Mouse (Mus musculus): ENCODE measurements around the gene Pawr. TPM values are rescaled to one million over a fixed set of nuclear protein-coding genes. Genes with fewer than 3 reads are reported as not detected.

The Pawr gene
- polyA plus RNA-seq, 1 experiment = 3.9 TPM

DNA sequence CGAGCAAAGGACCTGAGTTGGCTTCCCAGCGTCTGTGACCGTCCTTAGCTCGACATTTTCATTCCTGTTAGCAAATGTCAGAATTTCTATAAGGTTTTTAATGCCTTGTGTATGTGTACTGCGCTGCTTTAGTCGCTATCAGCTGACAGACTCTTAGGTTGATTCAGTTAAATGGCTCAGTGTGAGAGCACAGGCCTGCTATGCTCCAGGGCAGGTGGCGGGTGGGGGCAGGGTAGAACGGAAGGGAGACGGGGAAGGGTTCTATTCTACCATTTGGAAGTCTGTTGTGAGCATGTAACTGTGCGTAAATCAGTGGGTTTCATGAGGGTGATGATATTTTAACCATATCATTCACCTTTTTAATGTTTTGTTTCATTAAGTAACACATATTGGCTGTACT, 21.0 kb downstream of the Pawr start:
- DNase-seq (ENCODE audit: extremely low spot score in 1 of 2, low spot score in 1 of 2) = no peak

DNA sequence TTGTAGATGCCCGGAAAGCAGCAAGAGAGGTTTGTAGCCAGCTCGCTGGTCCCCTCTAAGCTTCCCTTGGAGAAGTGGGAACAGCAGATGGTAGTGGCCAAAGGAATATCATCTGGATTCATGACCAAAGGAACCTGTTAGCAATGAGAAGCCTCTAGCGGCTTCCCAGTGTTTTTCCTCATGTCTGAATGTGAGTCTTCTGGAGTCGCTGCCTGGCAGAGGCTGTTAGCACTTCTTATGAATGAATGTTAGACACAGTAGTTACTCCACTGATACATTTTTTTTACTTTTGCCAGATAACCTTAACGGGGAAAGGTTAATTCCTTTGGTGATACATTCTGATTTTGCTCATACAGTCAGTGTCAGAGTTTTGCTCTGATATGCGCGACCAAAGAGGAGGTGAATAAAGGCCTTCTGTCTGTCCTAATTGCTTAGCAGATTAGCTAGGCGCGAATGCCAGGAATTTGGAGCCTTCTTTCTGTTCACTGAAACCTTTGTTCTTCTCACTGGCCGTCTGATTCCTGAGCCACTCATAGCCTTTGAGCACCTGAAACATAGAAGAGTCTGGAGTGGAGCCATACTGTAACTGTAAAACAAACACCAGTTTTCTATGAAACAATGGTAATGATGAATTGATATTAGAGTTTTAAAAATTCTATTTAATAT, 22.9 kb downstream of the Pawr start:
- DNase-seq (ENCODE audit: extremely low spot score in 1 of 2, low spot score in 1 of 2) = no peak

GRCm38 (mm10) chr10:108355392-108355775, 23.5 kb downstream of the Pawr start:
- no peak for DNase-seq (ENCODE audit: extremely low spot score in 1 of 2, low spot score in 1 of 2)

DNA sequence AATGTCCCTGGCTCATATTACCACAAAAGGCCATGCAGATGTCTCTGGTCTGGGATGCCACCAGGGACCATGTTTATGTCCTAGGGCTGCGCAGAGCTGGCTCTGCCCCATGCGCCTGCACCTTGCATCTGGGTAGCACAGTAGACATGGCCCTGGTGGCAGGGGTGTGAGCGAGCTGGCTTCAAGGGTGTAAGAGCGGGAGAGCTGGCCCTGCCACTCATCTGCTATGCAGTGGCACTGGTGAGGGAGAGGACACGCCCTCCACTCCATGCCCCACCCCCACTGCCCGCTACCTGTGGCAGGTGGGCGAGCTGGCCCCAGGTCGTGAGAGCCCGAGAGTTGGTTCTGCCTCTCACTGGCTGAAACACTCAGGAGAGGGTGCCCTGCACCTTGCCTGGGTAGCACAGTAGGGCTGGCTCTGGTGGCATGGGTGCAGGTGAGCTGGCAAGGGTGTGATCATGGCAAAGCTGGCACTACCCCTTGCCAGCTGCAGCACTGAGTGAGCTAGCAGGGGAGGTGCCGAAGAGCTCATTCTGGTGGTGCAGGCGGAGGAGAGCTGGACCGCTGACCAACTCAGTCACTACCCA, 24.8 kb downstream of the Pawr start:
- DNase-seq (ENCODE audit: extremely low spot score in 1 of 2, low spot score in 1 of 2) = no peak

- no peak for DNase-seq (ENCODE audit: extremely low spot score in 1 of 2, low spot score in 1 of 2)
Measured at GRCm38 (mm10) chr10:108359974-108360373, 28.1 kb downstream of the Pawr start.

DNA sequence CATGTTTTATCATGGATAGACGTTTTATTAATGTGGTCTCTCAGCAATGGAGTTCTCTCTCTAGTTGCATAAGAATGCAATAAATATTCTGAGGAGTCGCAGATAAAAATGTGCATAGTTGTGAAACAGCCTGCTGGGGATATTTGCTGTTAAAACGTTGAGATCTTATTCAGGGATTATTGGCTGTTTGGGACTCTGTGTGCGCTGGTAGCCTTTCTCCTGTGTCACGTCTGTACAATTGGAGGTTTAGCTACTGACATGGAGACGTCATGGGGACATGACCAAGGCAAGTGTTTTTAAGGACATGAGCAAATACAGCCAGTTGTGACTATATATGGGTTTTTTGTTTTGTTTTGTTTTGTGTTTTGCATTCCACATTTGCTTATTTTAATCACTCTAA, 28.9 kb downstream of the Pawr start:
- no peak for DNase-seq (ENCODE audit: extremely low spot score in 1 of 2, low spot score in 1 of 2)

DNA sequence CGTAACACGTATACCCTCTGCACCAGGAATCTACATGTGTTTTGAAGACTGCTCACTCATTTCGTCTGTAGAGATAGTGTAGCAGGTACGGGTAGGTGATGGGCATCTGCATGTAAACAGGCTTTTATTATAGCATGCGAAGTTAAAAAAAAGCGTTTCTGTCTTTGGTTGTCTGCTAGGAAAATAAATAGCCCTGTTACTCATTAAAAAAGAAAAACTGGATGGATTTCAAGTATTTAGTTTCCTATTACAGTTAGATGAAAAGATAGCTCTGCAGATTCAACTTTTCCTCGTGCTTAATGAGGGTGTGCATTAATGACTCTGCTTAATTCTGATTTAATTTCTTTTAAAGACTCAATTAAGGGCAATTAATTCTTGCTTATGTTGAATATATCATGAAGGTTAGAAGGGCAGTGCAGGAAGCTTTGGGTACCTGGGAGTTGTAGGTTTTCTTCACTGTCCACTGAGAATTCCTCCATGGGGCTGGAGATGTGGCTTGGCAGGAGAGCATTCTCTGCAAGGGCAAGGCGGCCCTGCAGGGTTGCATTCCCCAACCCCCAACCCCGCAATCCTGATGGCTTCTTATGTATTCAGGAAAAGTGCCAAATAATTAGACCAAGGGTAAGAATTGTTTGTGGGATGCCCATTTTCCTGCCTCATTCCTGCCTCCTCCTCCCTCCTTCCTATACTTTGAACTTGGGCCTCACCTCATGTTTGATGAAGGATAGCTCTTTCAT, 29.7 kb downstream of the Pawr start:
- no peak for DNase-seq (ENCODE audit: extremely low spot score in 1 of 2, low spot score in 1 of 2)

DNA sequence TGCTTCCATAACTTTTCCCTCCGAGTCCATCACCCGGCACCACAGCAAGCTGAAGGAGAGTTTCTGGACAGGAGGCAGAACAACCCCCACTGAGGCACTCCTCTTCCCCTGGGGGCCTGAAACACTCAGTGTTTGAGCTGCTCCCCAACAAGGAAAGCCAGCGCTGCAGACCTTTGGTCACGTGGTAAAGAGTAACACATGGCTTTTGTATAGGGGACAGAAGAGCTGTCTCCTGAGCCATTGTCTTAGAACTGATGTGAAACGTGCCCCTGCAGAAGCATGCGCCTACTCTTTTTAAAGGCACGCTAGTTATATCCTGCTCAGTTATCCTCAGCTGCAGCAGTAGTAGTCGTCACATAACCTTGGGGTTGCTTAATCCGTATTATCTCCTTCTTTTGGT, 32.0 kb downstream of the Pawr start:
- DNase-seq (ENCODE audit: extremely low spot score in 1 of 2, low spot score in 1 of 2) = no peak

GRCm38 (mm10) chr10:108364946-108365719, 33.2 kb downstream of the Pawr start:
- no peak for DNase-seq (ENCODE audit: extremely low spot score in 1 of 2, low spot score in 1 of 2)

GRCm38 (mm10) chr10:108366251-108366650, 34.3 kb downstream of the Pawr start:
- no peak for DNase-seq (ENCODE audit: extremely low spot score in 1 of 2, low spot score in 1 of 2)

- no peak for DNase-seq (ENCODE audit: extremely low spot score in 1 of 2, low spot score in 1 of 2)
Measured at GRCm38 (mm10) chr10:108368358-108368757, 36.4 kb downstream of the Pawr start.

DNA sequence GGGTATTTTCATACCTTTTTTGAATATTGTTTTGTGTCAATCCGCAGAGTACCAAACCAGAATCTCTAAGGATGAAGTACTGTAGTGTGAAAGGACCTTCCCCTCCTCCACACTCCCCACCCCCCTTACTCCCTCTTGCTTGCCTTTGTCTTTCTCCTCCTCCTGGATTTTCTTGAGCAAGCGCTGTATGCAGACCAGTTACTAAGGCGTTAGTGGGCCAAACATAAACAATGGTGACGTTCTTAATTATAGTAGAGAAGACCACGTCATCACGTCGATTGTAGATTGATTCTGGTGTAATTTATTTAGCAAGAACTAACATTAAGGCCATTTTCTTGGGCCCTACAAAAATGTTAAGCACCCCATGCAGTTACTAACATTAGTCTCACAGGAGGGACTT, 40.3 kb downstream of the Pawr start:
- DNase-seq (ENCODE audit: extremely low spot score in 1 of 2, low spot score in 1 of 2) = no peak

GRCm38 (mm10) chr10:108372858-108373257, 40.9 kb downstream of the Pawr start:
- DNase-seq (ENCODE audit: extremely low spot score in 1 of 2, low spot score in 1 of 2) = no peak

DNA sequence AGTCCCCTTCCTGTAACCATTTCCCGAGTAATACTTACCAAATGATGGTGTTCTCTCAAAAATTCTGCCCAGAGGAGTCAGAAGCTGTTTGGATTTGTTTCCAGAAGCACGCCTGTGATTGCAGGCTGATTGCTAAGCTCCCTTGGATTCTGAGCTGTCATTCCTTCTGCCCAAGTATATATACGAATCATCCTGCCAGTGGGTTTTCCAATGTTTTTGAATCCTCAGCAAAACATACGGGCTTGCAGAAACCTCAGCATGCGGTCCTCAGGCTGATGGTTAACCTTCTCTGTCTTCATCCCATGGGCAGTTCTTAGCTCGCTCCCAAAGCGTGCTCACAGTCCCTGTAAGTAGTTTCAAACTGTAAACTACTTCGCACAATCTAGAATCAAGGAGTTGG, 43.9 kb downstream of the Pawr start:
- no peak for DNase-seq (ENCODE audit: extremely low spot score in 1 of 2, low spot score in 1 of 2)

DNA sequence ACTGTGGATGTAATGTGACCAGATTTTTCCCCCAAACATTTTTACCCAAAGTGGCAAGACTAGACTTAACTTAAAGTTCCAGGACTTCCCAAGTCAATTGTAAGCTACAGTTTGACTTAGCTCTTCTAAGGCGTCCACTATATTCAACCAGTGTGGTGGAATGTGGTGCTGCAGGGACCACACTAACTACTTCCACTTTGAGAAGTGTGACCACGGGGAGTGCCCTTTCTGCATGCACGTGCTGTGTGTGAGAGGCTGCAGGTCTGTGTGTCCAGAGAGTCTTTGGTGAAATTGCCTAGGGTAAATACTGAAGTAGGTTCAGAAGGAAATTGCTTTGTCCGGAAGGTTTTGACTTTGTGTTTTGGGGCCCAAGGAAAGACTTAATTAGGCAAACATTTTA, 44.4 kb downstream of the Pawr start:
- DNase-seq (ENCODE audit: extremely low spot score in 1 of 2, low spot score in 1 of 2) = no peak

- no peak for DNase-seq (ENCODE audit: extremely low spot score in 1 of 2, low spot score in 1 of 2)
Measured at GRCm38 (mm10) chr10:108377369-108377768, 45.4 kb downstream of the Pawr start.

DNA sequence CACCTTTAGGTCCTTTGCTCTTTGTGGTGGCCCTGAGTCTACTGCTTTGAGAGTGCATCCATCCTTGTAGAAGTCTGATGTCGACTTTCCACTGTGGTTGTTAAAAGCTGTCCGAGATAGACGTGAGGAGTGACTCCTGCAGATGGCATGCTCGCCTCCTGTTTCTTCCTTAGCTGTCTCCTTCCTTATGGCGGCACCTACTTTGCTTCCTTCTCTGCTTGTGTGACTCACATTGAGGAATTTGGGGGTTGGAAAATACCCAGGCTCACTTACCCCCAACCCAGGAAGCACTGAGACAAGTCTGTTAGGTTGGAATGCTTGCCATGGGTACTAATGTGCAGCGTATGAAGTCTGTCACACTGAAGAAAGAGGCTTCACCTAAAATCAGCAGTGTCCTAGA, 46.1 kb downstream of the Pawr start:
- DNase-seq (ENCODE audit: extremely low spot score in 1 of 2, low spot score in 1 of 2) = peak in 1 of 2 experiments; percentile 16

- DNase-seq (ENCODE audit: extremely low spot score in 1 of 2, low spot score in 1 of 2) = no peak
Measured at GRCm38 (mm10) chr10:108378479-108378878, 46.6 kb downstream of the Pawr start.

DNA sequence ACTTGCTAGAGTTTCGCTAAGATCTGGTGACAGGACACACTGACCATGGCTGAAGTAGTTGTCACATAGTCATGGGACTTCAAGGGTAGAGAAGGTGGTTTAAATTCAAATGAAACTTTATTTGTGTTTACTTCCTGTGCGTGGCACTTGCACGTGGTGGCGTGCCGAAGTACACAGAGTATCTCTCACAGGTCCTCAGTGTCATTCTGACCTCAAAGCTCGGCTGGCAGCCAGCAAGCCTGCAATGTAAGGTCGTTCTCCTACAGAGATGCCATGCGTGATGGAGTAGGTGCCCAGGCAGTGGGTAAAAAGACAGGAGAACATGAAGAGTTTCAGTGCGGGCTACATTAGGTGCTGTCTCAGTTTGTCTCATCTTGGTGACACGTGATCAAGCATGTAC, 48.8 kb downstream of the Pawr start:
- DNase-seq (ENCODE audit: extremely low spot score in 1 of 2, low spot score in 1 of 2) = no peak

DNA sequence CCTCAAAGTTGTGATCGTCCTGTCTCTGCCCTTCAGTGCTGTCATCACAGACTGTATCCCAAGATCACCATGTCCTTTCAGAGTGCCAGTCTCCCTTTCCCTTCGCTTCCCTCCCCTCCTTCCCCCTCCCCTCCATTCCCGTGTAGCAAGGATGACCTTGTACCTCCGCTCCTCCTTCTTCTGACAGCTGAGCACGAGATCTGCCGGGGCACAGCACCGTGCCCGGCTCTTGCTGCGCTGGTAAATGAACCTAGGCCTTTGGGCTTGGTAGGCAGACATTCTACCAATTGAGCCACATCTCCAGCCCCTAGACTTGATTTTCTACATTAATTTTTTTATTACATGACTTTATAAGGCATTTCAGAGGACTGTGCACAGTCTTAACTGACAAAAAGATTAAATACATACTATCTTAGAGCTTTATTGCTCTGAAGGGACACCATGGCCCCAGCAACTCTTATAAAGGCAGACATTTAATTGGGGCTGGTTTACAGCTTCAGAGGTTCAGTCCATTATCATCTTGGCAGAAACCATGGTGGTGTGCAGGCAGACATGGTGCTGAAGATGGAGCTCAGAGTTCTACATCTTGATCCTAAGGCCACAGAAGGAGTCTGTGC, 52.3 kb downstream of the Pawr start:
- DNase-seq (ENCODE audit: extremely low spot score in 1 of 2, low spot score in 1 of 2) = no peak

GRCm38 (mm10) chr10:108385480-108385955, 53.6 kb downstream of the Pawr start:
- DNase-seq (ENCODE audit: extremely low spot score in 1 of 2, low spot score in 1 of 2) = peak in 1 of 2 experiments; percentile 40
